Mouse (Mus musculus) urinary bladder, postnatal 36 days (tissue): ENCODE results near the gene 1700016K19Rik.

Experiments
- DNase-seq, 2 experiments: peaks; one replicate each; pipeline ENCODE4 v3.0.0; 2022; ENCODE audit warnings: low spot score in 2 of 2, mixed read lengths in 1 of 2

The 1700016K19Rik gene

GRCm38 (mm10) chr11:76033359-76033758, 33.6 kb downstream of the 1700016K19Rik start:
- DNase-seq = no peak

- DNase-seq = no peak
Measured at GRCm38 (mm10) chr11:76033836-76034235, 34.1 kb downstream of the 1700016K19Rik start.

GRCm38 (mm10) chr11:76035182-76035581, 35.5 kb downstream of the 1700016K19Rik start:
- no peak for DNase-seq

GRCm38 (mm10) chr11:76037581-76038294, 38.0 kb downstream of the 1700016K19Rik start:
- DNase-seq = no peak

GRCm38 (mm10) chr11:76039271-76040053, 39.8 kb downstream of the 1700016K19Rik start:
- no peak for DNase-seq

GRCm38 (mm10) chr11:76040106-76040505, 40.4 kb downstream of the 1700016K19Rik start:
- no peak for DNase-seq

- no peak for DNase-seq
Measured at GRCm38 (mm10) chr11:76040761-76041376, 41.2 kb downstream of the 1700016K19Rik start.

- DNase-seq = no peak
Measured at GRCm38 (mm10) chr11:76042041-76042638, 42.4 kb downstream of the 1700016K19Rik start.

- no peak for DNase-seq
Measured at GRCm38 (mm10) chr11:76042882-76043281, 43.2 kb downstream of the 1700016K19Rik start.

GRCm38 (mm10) chr11:76044468-76044867, 44.8 kb downstream of the 1700016K19Rik start:
- no peak for DNase-seq

- no peak for DNase-seq
Measured at GRCm38 (mm10) chr11:76045367-76045766, 45.7 kb downstream of the 1700016K19Rik start.

GRCm38 (mm10) chr11:76050509-76050908, 50.8 kb downstream of the 1700016K19Rik start:
- DNase-seq = no peak

GRCm38 (mm10) chr11:76050967-76051512, 51.3 kb downstream of the 1700016K19Rik start:
- no peak for DNase-seq

GRCm38 (mm10) chr11:76052496-76052895, 52.8 kb downstream of the 1700016K19Rik start:
- DNase-seq = no peak
